Mouse (Mus musculus): Measurements from ENCODE around the gene Doc2g.

Doc2g gene

DNA sequence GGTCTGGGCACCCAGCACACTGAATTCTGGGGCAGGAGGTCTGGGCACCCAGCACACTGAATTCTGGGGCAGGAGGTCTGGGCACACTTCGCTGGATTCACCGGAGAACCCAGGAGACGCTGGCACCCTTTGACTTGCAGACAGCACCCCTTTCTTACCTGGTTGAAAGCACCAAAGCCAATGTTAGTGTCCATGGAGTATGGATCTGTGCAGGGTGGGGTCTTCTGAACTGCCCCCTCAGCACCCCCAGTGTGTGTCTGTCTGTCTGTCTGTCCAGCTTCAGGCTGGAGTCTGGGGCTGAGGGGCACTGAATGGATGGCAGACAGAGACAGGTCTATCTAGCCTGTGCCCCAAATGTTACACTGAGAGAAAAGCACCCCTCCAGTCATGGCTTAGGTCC lies 11.6 kb upstream of the Doc2g start:
- no peak for DNase-seq

DNA sequence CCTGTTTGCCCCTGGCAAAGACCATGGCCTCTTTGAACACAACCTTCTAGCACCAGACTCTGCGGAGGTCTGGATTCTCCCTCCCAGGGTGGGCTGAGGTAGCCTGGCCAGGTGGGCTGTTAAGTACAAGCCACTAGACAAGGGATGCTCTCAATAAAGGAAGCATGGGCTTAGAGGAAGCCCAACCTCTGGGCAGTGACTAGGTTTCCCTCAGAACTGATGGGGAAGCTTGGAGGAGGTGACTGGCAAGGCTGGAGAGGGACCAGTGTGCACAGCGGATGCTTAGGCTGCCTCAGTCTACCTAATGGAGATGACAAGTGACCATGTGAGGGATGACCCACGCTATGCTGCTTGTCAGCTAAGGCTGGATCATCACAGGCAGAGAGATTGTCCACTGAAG lies 11.1 kb upstream of the Doc2g start:
- no peak for DNase-seq

DNA sequence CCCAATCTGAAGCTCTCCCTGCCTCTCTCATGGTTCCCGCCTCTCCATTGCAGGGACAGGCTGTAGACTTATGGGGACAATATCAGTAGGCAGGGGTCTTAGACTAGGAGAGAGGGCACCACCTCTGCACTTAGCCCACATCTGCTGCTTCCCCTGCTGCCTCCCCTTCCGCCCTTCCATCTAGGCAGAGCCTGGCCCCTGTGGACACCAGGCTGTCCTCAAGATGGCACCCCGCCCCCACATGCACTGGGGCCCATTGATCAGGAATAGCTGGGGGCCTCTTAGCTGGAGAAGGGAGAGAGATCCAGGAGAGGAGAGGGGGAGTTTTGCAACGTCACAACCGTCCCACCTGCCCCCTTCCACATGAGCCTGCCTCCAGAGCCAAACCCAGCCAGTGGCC lies 10.7 kb upstream of the Doc2g start, which contains the start of gene Tbx10:
TSS of gene Tbx10 (plus strand) at position 337 of the 400 bp plus-strand sequence.
- no peak for DNase-seq

DNA sequence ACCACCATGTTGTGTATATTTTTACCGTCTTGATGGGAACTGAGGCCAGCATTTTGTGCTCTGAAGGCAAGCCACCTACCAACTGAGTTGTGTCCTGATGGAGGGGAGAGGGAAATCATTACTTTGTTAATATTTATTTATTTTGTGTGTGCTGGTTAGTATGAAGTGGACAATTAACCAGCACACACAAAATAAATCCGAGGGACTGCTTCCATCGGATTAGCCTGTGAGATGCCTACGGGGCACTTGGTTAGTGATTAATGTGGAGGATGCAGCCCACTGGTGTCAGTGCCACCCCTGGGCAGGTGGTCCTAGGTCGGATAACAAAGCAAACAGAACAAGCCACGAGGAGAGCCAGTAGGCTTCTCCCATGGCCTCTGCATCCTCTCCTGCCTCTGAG lies 8.2 kb upstream of the Doc2g start:
- DNase-seq: no peak

DNA sequence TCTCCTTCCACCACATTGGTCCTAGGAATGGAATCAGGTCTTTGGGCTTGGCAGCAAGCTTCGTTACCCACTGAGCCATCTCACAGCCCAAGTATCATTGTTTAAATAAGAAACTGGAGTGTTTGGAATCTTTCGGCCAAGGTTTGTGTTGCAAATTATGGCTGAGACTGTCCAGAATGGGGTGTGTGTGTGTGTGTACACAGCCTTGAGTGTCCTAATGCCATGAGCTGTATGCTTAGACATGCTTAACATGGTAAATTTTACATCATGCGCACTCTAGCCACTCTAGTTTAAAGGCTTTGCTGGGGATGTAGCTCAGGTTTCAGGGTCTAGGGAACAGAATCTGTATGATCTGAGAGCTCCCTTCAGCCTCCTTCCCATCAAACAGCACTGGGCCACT lies 7.6 kb upstream of the Doc2g start:
- DNase-seq: no peak

DNA sequence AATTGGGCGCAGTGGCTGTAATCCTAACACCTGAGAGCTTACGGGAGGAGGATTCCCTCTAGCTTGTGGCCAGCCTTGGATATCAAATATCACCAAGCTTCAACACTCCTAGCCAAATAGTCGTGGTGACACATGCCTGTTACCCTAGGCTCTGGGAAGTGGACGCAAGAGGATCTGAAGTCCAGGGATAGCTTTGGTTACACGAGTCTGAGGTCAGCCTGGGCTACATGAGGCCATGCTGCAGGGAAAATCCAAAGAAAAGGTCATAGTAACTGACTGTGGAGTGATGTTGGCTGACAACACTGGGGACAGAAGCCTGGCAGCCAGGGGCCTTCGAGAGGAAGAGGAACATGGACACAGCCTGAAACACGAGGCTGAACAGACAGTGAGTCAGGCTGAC lies 7.0 kb upstream of the Doc2g start:
- DNase-seq: no peak

DNA sequence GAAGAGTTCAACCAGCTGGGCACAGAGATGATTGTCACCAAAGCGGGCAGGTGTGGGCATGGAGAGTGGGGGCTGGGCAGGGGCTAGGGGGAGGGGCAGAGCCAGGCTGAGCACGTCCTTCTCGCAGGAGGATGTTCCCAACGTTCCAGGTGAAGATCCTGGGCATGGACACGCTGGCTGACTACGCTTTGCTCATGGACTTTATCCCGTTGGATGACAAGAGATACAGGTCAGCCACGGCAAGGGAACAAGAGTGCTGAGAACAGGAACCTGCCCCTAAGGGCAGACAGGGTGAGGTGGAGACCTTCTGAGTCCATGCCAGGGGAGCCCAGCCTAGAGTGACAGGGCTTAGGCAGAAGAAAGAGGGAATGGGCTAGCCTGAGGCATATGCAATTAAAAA lies 6.4 kb upstream of the Doc2g start:
- DNase-seq: no peak

DNA sequence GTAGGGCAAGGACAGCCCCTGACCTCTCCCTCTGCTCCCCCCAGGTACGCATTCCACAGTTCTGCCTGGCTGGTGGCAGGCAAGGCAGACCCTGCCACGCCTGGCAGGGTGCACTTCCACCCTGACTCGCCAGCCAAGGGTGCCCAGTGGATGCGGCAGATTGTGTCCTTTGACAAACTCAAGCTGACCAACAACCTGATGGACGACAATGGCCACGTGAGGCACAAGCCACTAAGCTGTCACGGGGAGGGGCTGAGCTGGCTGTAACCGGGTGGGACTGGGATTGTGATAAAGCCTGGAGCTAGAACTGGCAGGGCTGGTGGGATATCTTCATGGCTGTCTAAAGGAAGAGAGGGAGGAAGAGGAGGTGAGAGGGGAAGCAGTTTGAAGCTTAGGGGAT lies 5.9 kb upstream of the Doc2g start:
- DNase-seq: no peak

DNA sequence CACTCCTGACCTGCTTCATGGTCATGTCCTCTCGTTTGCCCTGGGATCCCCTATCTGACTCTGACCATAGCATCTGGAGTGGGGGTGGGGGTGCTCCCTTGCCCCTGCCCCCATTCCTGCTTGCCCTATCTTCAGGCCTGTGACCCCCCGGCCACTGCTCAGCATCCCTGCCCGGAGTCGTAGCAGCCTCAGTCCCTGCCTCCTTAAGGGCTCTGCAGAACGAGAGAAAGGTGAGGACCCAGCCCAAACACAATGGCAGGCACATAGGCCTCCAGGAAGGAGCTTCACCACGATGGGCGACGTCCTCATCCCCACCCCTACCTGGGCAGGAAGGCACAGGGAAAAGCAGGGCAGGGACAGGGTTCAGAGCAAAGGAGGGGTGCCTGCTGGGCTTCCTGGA lies 4.8 kb upstream of the Doc2g start:
- DNase-seq: no peak

DNA sequence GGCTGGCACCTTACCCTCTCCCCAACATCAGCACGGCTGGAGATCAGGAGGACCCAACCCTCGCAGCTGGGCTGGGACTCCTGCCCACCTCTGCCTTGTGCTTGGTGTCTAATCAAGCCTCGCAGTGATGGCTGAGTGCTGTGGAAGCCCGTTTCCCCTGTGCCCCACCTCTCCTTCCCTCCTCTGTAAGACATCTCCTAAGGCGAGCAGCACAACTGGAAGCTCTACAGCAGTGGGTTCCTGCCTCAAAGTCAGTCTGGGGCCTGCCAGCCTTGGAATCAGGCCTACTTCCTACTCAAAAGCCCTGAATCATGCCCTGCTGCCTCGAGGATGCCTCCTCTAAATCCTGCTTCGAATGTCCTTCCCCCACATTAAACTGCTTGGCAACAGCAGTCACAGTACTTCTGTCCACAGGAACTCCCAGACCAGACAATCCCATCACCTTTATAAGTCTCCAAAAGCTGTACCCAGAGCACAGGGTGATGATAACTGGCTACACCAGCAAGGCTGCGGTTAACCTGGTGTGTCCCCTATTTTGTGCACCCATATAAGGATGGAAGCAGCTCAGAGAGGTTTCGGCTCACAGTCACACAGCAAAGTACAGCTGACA lies 3.9 kb upstream of the Doc2g start:
- DNase-seq: no peak

DNA sequence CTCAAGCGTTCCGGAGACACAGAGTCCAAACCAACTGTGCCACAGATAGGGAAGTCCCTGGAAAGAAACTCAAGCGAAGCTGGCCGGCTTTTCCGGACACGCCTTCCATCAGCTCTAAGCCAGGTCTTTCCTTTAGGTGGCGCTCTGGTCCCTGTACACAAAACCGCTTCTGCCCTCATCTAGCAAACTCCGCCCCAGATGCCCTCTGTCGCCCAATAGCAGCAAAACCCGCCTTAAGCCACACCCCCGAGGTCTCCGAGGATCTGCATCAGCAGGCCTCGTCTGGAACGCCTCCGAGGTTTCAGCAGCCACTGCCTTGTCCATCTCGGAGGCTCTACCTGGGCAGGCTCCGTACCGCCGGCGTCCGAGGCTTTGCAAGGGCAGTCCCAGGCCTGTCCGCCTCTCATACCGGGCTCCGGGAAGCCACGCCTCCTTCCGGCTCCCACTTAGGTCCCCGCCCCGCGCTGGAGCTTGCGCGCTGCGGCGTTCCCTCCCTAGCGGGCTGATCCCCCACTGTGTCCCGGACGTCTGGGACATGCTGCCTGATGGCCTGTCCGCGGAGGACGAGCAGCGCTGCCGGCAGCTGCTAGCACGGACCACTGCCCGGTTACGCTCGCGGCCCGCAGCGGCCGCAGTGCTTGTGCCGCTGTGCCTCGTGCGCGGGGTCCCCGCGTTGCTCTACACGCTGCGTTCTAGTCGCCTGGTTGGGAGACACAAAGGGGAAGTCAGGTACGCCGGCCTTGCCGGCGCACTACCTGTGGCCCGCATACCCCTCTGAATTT lies 2.8 kb upstream of the Doc2g start, which contains the start of the genes Nudt8 and Gm49405:
TSS of gene Nudt8 (plus strand) at position 462 of the 782 bp plus-strand sequence.
TSS of gene Gm49405 (plus strand) at position 508 of the 782 bp plus-strand sequence.
- DNase-seq: peak; percentile 98

DNA sequence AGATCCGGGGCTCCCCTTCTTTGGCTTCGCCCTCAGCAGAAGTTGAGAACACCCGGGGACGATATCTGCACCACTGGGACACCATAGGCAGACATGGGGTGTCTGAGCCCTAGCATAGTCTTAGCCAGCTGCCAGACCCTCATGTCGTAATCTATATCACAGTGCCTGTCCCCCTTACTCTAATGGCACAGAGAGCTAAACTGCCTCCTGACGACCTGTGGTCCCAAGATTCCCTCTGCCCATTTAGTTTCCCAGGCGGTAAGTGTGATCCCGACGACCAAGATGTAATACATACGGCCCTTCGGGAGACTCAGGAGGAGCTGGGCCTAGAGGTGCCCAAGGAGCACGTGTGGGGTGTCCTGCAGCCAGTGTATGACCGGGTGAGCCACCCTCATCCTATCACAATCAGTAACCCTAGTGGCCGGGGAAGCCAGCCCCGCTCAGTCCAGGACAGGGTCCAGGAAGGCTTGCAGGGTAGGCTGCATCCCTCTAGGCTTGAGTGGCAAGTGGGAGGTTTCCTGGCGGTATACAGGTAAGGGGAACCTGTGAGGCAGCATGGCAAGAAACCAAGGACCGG lies 2.1 kb upstream of the Doc2g start:
- peak; percentile 24 for DNase-seq

DNA sequence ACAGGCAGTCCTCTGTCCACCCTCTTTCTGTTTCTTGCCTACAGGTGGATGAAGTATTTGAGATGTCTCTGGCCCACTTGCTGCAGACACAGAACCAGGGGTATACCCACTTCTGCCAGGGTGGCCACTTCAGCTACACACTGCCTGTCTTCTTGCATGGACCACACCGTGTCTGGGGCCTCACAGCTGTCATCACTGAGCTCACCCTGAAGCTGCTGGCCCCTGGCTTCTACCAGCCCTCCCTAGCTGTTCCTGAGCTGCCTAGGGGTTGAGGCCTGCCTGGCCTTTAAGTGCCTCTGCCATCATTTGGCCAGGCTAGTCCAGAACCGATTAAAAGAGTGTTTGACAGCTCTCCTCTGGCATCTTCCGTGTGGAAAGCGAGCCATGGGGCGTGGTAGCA lies 1.4 kb upstream of the Doc2g start:
- no peak for DNase-seq

DNA sequence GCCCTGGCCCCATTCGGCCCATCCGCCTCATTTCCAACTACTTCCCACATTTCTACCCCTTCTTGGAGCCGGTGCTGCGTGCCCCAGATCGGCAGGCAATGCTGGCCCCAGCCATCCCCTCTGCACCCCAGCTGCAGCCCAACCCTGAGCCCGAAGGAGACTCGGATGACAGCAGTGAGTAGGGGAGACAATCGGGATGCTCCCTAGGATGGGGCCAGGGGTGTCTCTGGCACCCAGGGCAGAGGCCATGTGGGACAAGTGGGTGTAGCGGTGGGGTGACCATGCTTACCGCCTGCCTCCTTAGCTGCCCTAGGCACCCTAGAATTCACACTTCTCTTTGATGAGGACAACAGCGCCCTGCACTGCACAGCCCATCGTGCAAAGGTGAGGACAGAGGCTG lies 528 bp downstream of the Doc2g start:
- DNase-seq: no peak

DNA sequence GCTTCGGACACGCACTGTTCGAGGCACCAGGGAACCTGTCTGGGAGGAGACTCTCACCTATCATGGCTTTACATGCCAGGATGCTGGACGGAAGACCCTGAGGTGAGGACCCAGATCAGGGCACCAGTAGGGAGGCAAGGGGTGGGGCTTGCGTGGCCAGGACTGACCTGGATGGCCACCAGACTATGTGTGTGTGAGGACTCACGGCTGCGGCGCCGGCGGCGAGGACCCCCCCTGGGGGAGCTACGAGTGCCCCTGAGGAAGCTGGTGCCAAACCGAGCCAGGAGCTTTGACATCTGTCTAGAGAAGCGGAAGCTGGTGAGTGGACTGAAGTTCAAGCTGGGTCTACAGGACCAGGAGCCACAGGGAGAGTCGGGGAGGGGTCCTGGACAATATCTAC lies 1.2 kb downstream of the Doc2g start:
- DNase-seq: no peak

DNA sequence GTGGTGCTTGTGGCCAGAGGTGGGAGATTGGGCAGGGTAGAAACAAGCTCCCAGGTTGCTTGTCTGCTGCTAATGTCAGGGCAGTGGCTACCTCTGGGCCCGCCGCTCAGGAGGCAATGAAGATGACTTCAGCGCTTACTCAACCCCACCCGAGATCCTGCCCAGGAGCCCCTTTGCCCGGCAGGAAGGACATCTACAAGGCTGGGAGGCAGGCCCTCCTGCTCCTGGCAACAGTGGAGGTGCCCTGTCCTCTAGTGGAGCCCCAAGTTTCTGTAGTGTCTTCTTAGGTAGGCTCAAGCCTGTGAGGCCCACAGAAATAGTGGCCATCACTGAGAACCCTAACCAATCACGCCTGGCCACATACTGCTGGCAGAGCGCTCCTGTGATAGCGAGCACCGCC lies 2.0 kb downstream of the Doc2g start:
- no peak for DNase-seq

DNA sequence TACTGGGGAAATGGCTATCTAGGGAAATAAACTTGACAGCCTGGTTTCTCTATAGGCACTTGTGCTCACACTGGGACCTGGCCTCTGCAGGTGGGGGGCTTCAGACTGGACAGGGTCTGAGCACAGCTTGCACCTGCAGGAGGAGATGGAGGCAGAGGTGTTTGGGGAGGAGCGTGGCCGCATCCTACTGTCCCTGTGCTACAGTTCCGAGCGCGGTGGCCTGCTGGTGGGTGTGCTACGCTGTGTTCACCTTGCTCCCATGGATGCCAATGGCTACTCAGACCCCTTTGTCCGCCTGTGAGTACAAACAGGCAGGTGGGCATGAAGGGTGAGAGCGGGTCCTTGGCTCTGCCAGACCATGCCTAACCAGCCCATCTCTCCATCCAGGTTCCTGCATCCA lies 2.9 kb downstream of the Doc2g start:
- no peak for DNase-seq

DNA sequence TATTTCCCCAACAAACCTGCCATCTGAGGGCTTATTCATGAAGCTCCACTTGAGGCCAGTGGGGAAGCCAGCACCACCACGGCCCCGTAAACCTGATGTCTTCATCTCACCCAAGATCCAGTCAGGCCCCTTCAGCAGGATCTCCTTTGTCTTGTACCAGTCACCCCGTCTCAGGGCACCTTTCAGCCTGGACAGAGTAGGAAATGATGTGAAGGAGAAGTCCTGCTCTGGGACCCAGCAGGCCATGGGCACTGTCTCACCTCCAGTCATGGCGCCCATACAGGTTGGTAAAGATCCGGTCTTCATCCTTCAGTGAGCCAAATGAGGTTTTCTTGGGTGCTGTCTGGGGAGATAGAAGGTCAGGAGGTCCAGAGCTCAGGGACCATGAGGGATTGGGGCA lies 8.0 kb downstream of the Doc2g start:
- no peak for DNase-seq

DNA sequence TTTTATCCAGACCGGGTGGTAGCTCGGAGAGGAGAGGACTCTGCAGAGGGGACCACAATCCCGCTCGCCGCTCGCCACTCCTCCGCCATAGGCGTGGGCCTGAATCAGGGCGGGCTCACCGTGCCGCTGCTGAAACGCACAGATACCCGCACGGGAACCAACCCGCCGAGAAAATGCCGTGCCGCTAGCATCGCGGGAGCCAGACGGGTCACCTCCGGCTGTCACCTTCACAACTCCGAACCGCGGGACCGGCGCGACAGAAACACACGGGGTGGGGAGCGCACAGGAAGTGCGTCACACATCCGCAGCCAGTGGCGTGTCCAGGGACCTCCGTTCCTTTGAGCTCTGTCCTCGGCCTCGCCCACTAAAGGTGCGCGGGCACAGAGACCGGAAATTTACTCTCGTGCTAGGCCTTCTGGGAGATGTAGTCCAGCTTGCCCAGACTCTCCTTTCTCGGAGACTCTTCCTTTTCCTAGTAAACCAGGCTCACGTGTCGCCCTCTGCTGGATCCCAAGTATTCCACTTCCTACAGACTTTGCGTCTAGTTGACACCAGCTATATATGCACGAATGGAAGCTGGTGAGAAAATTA lies 9.4 kb downstream of the Doc2g start, which contains the start of gene Ndufv1:
TSS of gene Ndufv1 (minus strand) at position 375 of the 591 bp plus-strand sequence.
- peak; percentile 99 for DNase-seq

DNA sequence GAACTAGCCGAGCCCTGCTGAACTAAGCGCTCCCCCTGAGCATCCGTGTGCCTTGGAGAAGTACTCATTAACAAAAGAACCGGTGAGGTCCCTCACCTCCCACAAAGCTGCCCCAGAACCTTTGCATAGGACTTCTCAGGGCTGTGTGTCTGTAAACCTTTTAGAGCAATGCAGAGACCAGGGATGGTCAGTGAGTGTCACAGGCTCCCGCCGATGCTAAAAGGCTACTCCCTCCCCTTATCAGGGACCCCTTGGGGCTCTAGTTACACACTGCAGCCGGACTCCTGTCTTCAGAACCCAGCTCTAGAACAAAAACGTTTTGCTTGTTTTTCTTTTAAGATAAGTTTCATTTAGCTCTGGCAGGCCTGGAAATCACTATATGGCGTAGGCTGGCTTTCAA lies 10.0 kb downstream of the Doc2g start:
- DNase-seq: peak; percentile 9

DNA sequence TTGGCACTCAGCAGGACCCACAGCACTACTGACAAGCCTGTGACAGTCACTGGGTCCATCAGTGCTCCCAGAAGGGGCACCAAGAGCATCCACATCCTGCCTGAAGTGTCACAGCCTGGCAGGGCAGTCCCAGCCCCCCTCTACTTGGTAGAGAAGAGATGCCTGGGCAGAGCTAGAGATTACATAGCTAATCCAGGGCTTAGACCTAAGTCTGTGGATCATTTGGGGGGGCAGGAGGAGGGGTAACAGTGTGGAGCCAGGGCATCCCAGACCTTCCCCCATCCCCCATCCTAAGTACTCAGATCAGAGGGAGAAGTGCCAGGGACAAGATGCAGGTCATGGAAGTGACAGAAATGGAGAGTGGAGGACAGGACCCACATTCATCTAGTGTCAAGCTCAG lies 11.7 kb downstream of the Doc2g start:
- no peak for DNase-seq

DNA sequence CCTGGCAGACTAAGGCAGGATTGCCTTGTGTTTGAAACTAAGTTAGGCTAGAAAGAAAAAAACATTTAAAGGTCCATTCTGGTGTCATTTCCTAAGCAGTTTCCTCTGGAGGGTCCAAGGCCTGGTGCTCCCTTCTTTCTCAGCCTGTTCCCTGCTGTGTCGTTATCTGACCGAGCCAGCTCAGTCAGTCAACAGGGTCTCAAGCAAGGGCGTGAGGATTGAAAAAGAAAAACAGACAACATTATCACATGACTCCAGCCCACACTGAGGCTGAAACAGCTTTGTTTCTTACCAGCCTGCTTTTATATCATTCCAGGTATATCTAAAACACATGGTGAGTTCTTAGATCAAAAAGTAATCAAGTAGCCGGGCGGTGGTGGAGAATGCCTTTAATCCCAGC lies 12.5 kb downstream of the Doc2g start:
- no peak for DNase-seq

DNA sequence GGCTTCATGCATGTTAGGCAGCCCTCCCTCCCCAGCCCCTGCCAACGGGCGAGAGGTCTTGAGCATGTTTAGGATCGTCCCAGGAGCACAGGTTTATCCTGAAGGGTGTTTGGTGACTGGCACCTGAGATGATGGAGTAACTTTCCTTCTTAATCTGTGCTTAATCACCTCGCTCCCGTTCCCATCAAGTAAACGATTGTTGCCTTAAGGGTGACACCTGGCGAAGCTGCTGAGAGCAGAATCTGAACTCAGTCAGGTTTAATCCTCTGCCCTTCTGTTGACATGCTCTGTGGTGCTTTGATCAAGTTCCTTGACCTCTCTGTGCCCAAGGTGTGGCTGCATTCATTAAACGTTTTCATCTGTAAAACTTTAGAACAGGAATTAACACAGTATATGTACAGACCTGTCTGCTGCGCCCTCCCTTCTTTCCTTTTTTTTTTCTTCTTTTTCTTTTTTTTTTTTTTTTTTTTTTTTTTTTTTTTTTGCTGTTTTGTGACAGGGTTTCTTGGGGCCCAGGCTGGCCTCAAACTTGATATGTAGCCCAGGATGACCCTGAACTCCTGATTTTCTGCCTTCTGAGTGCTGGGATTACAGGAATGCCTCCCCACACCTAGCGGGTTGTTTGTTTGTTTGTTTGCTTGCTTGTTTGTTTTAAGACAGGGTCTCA lies 14.9 kb downstream of the Doc2g start:
- DNase-seq: no peak

All from embryo, embryonic 11 days (tissue).